Mouse (Mus musculus) left cerebral cortex, postnatal 10 days (tissue): ENCODE measurements at regions not wholly inside any gene's neighbourhood (a gene's known extent, or its start where the extent isn't known, plus 50 kb on each side); places are given as distances from the start of the nearest gene placed in this dataset.

ENCODE experiments used
- DNase-seq, 2 experiments: peaks; one replicate each; pipeline ENCODE4 v3.0.0; 2021 to 2022; ENCODE audit warnings: low spot score in 2 of 2, mixed read lengths in 1 of 2; ENCODE audit errors: extremely low spot score in 1 of 2
- intact Hi-C: fragments of 180-260 bp; cut with DNase I; formaldehyde crosslinking; loops from one replicate; pipeline ENCODE4 v1.15.1; 2025

DNA sequence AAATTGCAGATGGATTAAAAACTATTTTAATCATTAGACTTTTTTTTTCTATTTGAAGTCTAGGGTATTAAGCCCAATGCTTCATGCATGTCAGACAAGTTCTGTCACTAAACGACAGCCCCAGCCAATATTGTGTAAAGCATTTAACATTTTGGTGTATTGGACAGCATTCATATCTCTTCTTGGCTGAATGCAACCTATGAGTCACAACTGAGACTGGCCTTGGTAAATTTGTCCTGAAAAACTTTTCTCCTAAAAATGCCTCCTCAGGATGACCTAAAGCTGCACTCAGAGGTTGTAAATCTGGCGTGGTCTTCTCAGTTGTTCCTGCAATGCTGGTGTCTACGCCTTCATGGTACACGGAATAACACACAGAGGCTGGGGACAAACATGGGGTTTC is 78.7 kb upstream of the Gpr141 start:
- DNase-seq, result no peak
- intact Hi-C loops, result no loop called here

- intact Hi-C loops, result no loop called here
- no peak for DNase-seq
Measured at GRCm38 (mm10) chr13:19897191-19897590, 73.1 kb upstream of the Gpr141 start.

- intact Hi-C loops, result no loop called here
- no peak for DNase-seq
Measured at GRCm38 (mm10) chr13:19888983-19889773, 65.1 kb upstream of the Gpr141 start.

GRCm38 (mm10) chr13:19883896-19884658 is 60.0 kb upstream of the Gpr141 start:
- no peak for DNase-seq
- intact Hi-C loops, result no loop called here

- DNase-seq, result no peak
- intact Hi-C loops, result no loop called here
Measured at GRCm38 (mm10) chr13:19882889-19883288, 58.8 kb upstream of the Gpr141 start.

- intact Hi-C loops, result no loop called here
- DNase-seq, result no peak
Measured at GRCm38 (mm10) chr13:19881772-19882171, 57.7 kb upstream of the Gpr141 start.

DNA sequence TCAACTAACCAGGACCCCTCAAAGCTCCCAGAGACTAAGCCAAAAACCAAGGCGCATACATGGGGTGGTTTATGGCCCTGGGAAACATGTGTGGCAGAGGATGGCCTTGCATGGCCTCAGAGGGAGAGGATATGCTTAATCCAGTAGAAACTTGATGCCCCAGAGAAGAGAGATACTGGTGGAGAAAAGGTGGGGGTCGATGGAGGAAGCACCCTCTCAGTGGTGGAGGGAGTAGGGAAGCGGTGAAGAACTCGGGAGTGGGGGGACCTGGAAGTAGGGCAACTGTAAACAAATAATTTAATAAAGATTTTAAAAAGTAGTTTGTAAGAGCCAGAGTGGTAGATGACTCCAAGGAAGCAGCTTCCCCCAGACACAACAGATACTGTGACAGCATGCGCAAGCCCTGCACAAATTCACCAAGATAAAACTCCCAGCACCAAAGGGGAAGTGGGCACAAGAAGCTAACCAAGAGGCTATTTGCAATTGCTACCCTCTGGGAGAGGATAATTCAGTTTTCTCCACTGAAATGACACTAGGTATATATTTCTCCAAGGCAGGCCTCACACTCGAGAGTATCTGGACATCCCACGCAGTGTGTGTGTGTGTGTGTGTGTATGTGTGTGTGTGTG is 50.7 kb upstream of the Gpr141 start:
- DNase-seq, result no peak
- intact Hi-C loops, result no loop called here
